ENCODE assay signal across 8 mouse cellular contexts in genomic region chr7:45524841-45525621, GRCm38 (mm10). TPM values are rescaled to one million over a fixed set of nuclear protein-coding genes. Genes with fewer than 3 reads are reported as not detected.
DNase-seq lines count a peak whose midpoint lies in the region; ATAC-seq and TF ChIP-seq lines count a peak whose summit lies in the region.

No protein-coding gene starts in this region.

- H3K9me3 ChIP-seq in forebrain, embryonic 14.5 days (replicated peaks; ENCODE audit: control insufficient read depth, low read length), result no peaks in the 10 kb centered on the region

- 0 out of 2 replicates have a peak, but pooled peaks have one; percentile 2 for ATAC-seq in forebrain, embryonic 14.5 days

- H3K4me2 ChIP-seq in forebrain, embryonic 14.5 days (ENCODE audit: low read length), result peak overlapping the region; percentile 95

- no peaks in the 10 kb centered on the region for H3K27me3 ChIP-seq in forebrain, embryonic 14.5 days (replicated peaks; ENCODE audit: control insufficient read depth, insufficient read depth, low read length)

- H3K27ac ChIP-seq in forebrain, embryonic 14.5 days (ENCODE audit: low read depth, low read length), result no peak overlapping the region

- no peaks in the 10 kb centered on the region for H3K36me3 ChIP-seq in forebrain, embryonic 14.5 days (ENCODE audit: control insufficient read depth, insufficient read depth, low read length)

- H3K9ac ChIP-seq in forebrain, embryonic 14.5 days (ENCODE audit: low read length), result peak overlapping the region; percentile 82

- H3K4me1 ChIP-seq in forebrain, embryonic 14.5 days (ENCODE audit: control insufficient read depth, insufficient read depth, low read length), result peaks cover 6% of the 10 kb centered on the region
- peaks cover 18% of the 10 kb centered on the region for H3K4me1 ChIP-seq in lung, adult 2 months (ENCODE audit: control insufficient read depth, insufficient read depth, low read length)

- no peak for TF ChIP-seq CTCF in lung, adult 2 months (IDR thresholded peaks at IDR 0.05; ENCODE audit: insufficient read depth, low read length)

- WGBS in forebrain, embryonic 14.5 days, result 37% methylated on average over 12 of the region's 12 CpGs
- WGBS in lung, adult 2 months, result 12% methylated on average over 12 of the region's 12 CpGs

- peak; percentile 45; the same call in 1 of the 2 replicates for TF ChIP-seq POLR2A in lung, adult 2 months (IDR thresholded peaks at IDR 0.05; ENCODE audit: borderline replicate concordance, extremely low read depth, low read depth, low read length)

- DNase-seq in cerebellum, adult 9-10 months, result peak; percentile 64
- DNase-seq in cerebellum, adult 11 months, result no peak
- peak; percentile 56 for DNase-seq in adrenal gland, adult 8-10 months
- no peak for DNase-seq in forebrain, embryonic 14.5 days (ENCODE audit: low spot score)
- DNase-seq in induced T-regulatory cell, adult 2 months (ENCODE audit: low read depth), result peak; percentile 64
- DNase-seq in lung, adult 2 months, result peak; percentile 33
- peak; percentile 81 to 88 for DNase-seq in spleen, postnatal 10 days (ENCODE audit: low spot score in 2 of 2)
- DNase-seq in urinary bladder, adult 2 months (ENCODE audit: low spot score), result no peak

- peak overlapping the region; percentile 67 for H3K4me3 ChIP-seq in forebrain, embryonic 14.5 days (ENCODE audit: low read depth, low read length)
- H3K4me3 ChIP-seq in lung, adult 2 months (replicated peaks; ENCODE audit: extremely low read depth, low read depth, low read length), result peak overlapping the region; percentile 94

RNA-seq across cellular contexts. Expression of gene Ppp1r15a, which starts 1.0 kb away (rescaled TPM):
- 10 to 100 TPM; 29.2 to 62.8 (median 45.0) TPM for total RNA-seq in adrenal gland, adult 8-10 months (2022)
- 13.1 and 19.3 TPM in 2 replicates for polyA plus RNA-seq in forebrain, embryonic 14.5 days (2014; fragmentation: Nextera tagmentation; extraction: Ambion mirVana)
- polyA plus RNA-seq in lung, adult 2 months (2012; rRNA removed), result 58.6 and 73.7 TPM in 2 replicates
- polyA plus RNA-seq in urinary bladder, adult 2 months (2012; rRNA removed), result 27.8 and 30.5 TPM in 2 replicates

RNA-seq across cellular contexts. Expression of gene Plekha4, which starts 1.1 kb away (rescaled TPM):
- 1 to 10 TPM; 3.1 to 6.9 (median 4.3) TPM for total RNA-seq in adrenal gland, adult 8-10 months (2022)
- polyA plus RNA-seq in forebrain, embryonic 14.5 days (2014; fragmentation: Nextera tagmentation; extraction: Ambion mirVana), result 0.76 and 1.2 TPM in 2 replicates
- polyA plus RNA-seq in lung, adult 2 months (2012; rRNA removed), result 11.8 and 13.1 TPM in 2 replicates
- polyA plus RNA-seq in urinary bladder, adult 2 months (2012; rRNA removed), result 11.7 and 14.3 TPM in 2 replicates

RNA-seq across cellular contexts. Expression of gene Nucb1, which starts 14.8 kb away (rescaled TPM):
- total RNA-seq in adrenal gland, adult 8-10 months (2022), result 100 to 1,000 TPM; 291 to 305 (median 294) TPM
- polyA plus RNA-seq in forebrain, embryonic 14.5 days (2014; fragmentation: Nextera tagmentation; extraction: Ambion mirVana), result 69.0 and 96.5 TPM in 2 replicates
- 420 and 430 TPM in 2 replicates for polyA plus RNA-seq in lung, adult 2 months (2012; rRNA removed)
- polyA plus RNA-seq in urinary bladder, adult 2 months (2012; rRNA removed), result 225 and 264 TPM in 2 replicates

RNA-seq across cellular contexts. Expression of gene Hsd17b14, which starts 29.7 kb away (rescaled TPM):
- total RNA-seq in adrenal gland, adult 8-10 months (2022), result 1 to 10 TPM in 2 of 4 experiments, under 1 TPM in 1, not detected in 1; 0.99 to 2.6 (median 2.1) TPM
- 0.17 and 0.22 TPM in 2 replicates for polyA plus RNA-seq in forebrain, embryonic 14.5 days (2014; fragmentation: Nextera tagmentation; extraction: Ambion mirVana)
- 2.1 and 3.0 TPM in 2 replicates for polyA plus RNA-seq in lung, adult 2 months (2012; rRNA removed)
- polyA plus RNA-seq in urinary bladder, adult 2 months (2012; rRNA removed), result 23.3 and 24.5 TPM in 2 replicates

RNA-seq across cellular contexts. Expression of gene Dhdh, which starts 36.4 kb away (rescaled TPM):
- 10 to 100 TPM; 65.1 to 80.0 (median 69.2) TPM for total RNA-seq in adrenal gland, adult 8-10 months (2022)
- polyA plus RNA-seq in forebrain, embryonic 14.5 days (2014; fragmentation: Nextera tagmentation; extraction: Ambion mirVana), result 1.4 and 1.6 TPM in 2 replicates
- 4.4 and 5.4 TPM in 2 replicates for polyA plus RNA-seq in lung, adult 2 months (2012; rRNA removed)
- polyA plus RNA-seq in urinary bladder, adult 2 months (2012; rRNA removed), result 5.7 and 7.7 TPM in 2 replicates

Comparison
In these comparisons a context has a peak if more than half of its experiments do, and no peak if none do; other contexts are left out.
1. DNase-seq: peak in cerebellum, adult 9-10 months (single experiment), adrenal gland, adult 8-10 months (single experiment), induced T-regulatory cell, adult 2 months (single experiment), lung, adult 2 months (single experiment) and spleen, postnatal 10 days (2 of 2); none in cerebellum, adult 11 months (single experiment), forebrain, embryonic 14.5 days (single experiment) and urinary bladder, adult 2 months (single experiment).